Mouse (Mus musculus): ENCODE measurements around the gene Shroom1.

The Shroom1 gene

DNA sequence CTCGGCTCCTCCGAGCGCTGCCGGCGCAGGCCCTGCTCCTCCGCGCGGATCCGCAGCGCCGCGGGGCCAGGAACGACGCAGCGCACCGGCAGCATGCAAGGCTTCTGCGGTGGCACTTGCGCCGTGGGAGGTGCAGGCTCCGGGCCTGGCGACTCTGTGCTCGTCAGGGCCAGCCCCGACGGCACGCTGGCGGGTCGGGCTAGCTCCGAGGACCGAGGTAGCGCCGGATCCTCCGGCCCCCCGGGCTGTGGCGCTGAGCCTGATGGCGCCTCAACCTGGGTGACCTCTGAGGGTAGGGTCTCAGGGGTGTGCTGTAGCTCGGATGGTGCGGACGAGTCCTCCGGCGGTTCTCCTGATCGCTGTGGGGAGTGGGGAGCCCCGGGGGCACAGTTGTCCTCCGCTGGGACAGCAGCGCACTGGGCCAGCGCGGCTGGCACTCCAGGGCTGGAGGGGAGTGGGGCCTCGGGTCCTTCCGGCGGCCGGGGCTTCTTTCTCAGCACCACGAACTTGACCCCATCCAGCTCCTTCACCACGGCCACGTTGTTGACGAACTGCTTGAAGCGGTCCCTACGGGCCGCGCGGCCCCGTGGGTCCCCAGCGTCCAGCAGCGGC lies 22.3 kb downstream of the Shroom1 start:
- peak; percentile 13 for DNase-seq (ENCODE audit: low spot score)

- no peak for DNase-seq (ENCODE audit: low spot score)
Measured at GRCm38 (mm10) chr11:53479783-53480301, 22.8 kb downstream of the Shroom1 start, which contains the start of the genes Gm9945 and Sowaha. Gm9945 (plus strand) TSS chr11:53480166. Sowaha (minus strand) TSS chr11:53480274.

DNA sequence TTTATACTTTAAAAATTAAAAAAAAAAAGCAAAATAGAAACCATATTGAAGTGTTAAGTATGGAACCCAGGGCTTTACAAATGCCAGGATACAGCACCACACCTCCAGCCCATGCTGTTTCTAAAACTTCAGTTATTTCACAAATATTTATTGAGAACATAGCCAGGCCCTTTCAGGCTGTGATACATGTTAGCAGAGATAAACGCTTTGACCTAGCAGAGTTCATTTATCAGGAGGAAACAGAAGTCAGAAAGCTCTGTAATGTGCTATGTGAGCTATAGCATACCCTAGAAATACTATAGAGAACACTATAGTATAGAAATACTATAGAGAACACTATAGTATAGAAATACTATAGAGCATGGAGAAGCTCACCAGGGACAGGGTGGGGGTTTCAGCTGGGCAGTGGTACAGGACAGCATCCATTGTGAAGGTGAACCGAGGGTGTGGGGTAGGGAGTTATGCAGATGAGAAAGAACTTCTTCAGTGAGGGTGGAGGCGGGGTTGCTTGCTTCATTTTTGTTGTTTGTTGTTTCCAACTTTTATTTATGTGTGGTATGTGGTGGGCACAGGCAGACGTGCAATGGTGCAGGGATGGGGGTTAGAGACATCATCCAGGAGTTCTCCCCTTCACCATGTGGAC lies 24.2 kb downstream of the Shroom1 start:
- DNase-seq (ENCODE audit: low spot score): no peak

DNA sequence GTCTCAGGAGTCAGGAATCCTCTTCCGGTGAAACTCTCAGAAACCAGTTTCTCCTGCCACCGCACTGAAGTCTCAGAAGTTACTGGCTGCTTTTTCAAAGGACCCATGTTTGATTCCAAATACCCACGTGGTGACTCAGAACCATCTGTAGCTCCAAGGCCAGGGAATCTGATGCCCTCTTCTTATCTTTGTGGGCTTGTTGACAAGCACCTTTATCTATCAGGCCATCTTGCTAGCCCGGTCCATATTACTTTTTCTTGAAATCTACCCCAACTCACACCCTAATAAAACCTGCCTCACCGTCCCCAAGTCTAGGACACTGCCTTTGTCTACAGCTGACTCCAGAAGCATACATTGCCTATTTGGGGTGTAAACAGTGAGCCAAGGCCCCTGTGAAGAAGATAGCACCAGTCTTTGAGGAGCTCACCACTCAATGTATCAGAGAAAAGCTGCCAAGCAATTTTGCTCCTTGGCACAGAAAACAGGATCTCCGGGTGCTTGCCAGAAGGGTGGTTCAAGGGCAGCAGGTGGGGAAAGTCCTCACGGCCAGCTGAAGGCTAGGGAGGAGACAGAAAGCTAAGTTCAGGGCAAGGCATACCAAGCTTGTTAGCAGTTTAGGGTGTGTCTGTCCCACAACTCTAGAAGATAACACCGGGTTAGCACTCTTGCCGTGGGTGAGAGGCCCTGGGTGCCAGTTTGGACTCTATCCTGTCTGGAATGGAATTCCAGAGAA lies 26.3 kb downstream of the Shroom1 start:
- DNase-seq (ENCODE audit: low spot score): no peak

DNA sequence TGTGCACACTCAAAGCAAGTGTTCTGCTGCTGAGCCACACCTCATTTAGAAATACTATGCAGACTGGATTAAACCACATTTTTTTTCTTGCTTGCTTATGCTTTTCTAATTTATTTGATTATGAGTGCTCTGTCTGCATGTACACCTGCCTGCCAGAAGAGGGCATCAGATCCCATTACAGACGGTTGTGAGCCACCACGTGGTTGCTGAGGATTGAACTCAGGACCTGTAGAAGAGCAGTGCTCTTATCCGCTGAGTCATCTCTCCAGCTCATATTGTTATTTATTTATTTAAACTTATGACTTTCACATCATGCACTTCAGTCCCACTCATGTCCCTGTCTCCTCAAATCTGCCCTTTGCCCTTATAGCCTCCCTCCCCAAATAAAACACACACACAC lies 28.7 kb downstream of the Shroom1 start:
- DNase-seq (ENCODE audit: low spot score): no peak

GRCm38 (mm10) chr11:53486351-53486750 lies 29.3 kb downstream of the Shroom1 start:
- DNase-seq (ENCODE audit: low spot score): no peak

DNA sequence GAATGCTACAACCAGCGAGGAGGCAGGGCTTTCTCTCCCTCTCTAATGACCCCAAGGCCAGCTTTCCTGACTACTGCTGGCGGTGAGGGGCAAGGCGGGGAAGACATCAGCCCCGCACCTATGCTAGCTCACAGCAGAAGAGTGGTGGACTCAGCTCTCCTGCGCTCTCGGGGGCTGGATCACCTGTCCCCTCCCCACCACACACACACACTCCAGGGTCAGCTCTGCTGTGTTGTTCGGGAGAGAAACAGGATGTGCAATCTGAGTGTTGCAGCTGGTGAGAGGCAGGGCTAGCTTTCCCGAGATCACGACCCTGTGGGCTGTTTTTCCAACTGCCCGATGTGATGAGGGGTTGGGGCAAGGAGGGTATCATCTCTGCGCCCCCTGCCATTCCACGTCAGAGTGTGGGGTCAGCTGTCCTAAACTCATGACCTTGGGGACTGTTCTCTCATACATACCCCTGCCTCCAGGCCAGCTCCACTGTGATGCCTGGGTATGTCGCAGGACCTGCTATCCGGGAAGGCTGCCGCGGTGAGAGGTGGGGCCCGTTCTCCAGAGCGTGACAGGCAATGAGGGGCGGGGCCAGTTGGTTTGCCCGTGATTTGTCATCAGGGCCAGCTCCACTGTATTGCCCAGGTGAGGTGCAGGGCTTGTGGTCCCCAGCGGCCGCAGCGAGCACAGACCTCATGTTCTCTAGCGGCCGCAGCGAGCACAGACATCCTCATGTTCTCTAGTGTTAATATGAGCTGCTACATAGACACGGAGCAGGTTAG lies 30.0 kb downstream of the Shroom1 start:
- DNase-seq (ENCODE audit: low spot score): peak; percentile 51

DNA sequence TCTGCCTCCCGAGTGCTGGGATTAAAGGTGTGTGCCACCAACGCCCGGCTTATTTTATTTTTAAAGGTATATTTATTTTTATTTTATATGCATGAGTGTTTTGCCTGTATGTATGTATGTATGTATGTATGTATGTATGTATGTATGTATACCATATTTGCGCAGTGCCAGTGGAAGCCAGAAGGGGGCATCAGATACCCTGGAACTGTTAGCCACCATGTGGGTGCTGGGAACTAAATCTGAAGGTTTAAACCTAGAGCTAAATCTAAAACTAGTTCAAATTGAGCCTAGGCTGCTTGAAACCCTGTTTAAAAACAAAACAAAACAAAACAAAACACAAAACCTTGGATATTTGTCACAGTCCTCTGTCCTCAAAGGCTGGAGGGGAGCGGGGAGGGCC lies 32.0 kb downstream of the Shroom1 start:
- no peak for DNase-seq (ENCODE audit: low spot score)

DNA sequence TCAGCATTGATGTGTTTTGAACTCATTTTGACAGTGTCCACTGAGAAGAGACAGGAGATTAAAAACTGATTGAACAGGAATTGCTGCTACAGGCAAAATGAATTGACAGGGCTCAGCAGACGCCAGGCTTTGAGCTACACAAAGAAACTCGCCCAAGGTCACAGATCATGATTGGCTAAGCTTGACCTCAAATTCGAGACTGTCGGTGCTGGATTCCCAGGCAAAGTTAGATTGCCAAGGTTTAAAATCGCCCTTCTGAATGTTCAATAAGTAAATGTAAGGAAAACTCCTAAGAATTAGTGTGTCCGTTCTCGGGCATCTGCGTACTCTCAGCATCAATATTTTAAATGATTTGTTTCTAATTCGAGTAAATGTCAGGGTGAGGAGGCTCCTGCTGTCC lies 32.4 kb downstream of the Shroom1 start:
- peak; percentile 31 for DNase-seq (ENCODE audit: low spot score)

DNA sequence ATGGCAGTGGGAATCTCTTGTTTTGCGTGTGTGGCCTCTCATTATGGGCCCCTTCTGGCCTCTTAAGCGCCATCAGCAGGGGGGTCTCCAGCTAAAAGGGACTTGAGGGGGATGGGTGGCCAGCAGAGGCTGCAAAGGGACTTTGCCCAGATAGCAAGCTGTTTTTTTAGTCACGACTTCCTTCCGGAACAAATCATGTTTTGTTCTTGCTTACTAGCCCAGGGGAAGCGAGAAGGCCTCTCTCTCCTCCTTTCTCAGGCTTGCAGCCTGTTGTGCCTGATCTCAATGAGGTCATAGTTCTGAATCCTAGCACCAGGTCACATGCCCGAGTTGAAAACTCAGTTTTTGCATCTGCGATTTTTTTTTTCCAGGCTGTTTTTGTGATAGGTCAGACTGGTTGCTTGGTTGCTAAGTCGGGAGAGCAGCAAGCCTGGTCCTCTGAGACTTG lies 35.0 kb downstream of the Shroom1 start:
- DNase-seq (ENCODE audit: low spot score): peak; percentile 68

- peak; percentile 84 for DNase-seq (ENCODE audit: low spot score)
Measured at GRCm38 (mm10) chr11:53493243-53493955, 36.4 kb downstream of the Shroom1 start.

- DNase-seq (ENCODE audit: low spot score): no peak
Measured at GRCm38 (mm10) chr11:53495417-53495816, 38.4 kb downstream of the Shroom1 start.

GRCm38 (mm10) chr11:53496946-53497345 lies 39.9 kb downstream of the Shroom1 start:
- DNase-seq (ENCODE audit: low spot score): no peak

DNA sequence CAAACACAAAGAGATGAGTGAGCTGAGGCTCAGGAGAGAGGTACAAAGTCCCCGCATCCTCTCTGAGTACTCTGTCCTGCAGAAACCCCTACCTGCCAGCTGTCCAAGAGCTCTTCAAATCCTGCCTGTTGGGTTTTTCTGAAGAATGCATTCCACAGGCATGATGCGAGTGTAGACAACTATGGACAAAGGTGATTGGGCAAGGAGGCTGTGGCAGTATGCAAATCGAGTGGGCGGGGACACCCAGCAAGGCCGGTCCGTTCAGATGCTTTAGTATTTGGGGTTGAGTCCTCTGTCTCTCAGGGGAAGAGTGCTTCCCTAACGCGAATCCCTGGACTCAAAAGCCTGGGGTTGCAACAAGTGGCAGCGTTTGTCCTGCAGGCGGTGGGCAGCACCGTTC lies 43.6 kb downstream of the Shroom1 start:
- DNase-seq (ENCODE audit: low spot score): peak; percentile 72

DNA sequence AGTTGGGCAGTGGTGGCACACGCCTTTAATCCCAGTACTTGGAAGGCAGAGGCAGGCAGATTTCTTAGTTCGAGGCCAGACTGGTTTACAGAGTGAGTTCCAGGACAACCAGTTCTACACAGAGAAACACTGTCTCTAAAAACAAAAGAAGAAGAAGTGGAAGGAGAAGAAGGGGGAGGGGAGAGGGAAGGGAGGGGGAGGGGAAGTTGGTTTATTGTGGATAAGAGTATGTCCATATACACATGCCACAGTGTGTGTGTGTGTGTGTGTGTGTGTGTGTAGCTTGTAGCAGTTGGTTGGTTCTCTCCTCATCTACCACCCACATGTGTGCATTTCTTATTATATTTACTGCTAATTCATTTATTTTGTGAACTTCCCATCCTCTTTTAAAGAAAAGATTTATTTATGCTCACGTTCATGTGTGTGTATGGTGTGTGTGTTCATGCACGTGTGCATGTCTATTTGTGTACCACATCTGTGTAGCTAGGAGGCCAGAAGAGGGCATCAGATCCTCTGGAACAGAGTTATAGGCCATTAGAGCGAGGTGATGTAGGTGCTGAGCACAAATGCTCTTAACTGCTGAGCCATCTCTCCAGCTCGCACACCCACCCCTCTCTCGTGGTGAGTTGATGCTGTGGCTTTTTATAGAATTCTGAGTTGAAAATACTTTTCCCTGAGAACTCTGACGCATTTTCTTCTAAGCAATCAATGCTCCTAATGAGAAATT lies 45.2 kb downstream of the Shroom1 start:
- no peak for DNase-seq (ENCODE audit: low spot score)

DNA sequence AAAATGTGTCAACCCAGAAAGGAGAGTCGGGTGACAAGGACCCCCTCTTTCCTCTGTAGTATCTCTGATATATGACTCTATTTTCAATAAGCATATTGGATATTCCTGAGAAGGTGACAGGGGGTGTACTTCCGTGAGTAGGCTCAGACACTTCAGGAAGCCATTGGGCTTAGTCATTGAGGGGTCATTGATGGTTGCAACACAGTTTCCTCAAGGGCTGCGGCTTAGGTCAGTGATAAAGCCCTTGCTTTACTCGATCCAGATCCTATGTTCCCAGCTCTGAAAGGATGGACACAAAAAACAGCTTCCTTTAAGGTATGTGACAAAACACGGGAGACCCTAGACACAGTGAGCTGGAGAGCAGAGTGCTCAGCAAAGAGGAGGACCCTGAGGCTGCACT lies 46.7 kb downstream of the Shroom1 start:
- no peak for DNase-seq (ENCODE audit: low spot score)

DNA sequence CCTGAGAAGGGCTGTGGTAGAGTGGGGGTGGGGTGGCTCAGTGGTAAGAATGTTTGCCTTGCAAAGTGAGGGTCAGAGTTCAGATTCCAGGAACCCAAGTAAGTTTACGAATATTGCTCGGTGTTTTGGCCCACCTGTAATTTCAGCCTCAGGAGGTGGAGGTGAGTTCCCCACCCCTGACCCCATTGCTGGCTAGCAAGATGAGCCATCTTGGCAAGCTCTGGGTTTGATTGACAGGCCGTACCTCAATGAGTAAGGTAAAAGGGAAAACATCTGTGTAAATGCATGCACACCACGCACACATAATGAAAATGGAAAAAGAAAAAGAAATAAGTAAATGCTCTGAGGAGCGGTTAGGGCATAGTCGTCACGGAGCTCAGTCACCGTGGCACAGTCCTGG lies 47.4 kb downstream of the Shroom1 start:
- no peak for DNase-seq (ENCODE audit: low spot score)

DNA sequence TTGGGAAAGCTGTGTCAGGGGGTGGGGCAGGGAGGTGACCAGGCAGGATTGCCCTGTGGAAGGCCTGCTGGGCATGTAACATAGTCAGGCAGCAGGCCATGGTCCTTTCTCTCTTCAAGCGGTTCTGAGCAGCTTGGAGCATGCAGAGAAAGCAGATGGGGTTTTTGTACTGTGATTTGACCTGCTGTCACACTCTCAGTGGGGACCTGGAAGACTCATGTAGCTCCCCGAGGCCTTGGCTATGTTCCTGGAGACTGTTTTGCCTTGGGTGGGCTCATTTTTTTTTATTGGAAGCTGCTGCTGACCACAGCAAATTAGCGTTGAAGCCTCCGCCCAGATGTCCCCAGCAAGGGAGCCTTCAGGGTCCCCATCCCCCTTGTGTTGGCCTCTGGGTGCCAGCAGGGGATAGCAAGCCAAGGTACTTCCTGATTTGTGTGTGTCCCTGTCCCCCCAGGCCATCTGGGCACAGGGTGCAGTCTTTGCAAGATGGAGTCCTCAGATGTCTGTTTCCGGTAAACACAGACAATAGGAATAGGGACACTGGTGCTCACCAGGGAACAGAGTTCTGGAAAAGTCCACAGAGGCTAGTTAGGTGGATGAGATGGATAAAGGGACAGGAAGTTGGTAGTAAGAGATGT lies 48.1 kb downstream of the Shroom1 start:
- DNase-seq (ENCODE audit: low spot score): no peak

- DNase-seq (ENCODE audit: low spot score): no peak
Measured at GRCm38 (mm10) chr11:53507098-53507805, 50.2 kb downstream of the Shroom1 start.

DNA sequence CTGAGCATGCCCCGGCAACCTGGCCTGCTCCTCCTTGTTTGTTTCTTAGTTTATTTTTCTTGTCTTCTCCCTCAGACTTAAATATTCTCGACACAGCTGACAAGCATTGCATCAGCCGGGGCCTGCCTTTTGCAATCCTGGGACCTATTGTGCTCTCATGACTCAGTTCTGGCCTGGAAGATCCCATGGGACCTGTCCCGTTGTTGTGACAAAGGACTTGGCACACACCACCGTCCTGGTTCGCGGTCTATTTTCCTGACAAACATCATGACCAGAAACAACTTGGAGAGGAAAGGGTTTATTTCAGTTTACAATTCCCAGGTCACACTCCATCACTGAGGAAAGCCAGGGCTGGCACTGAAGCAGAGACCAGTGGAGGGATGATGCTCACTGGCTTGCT lies 51.1 kb downstream of the Shroom1 start:
- no peak for DNase-seq (ENCODE audit: low spot score)

All from embryo, embryonic 10 days (tissue).